Mouse (Mus musculus): Measurements from ENCODE around the gene Camta1. TPM values are rescaled to one million over a fixed set of nuclear protein-coding genes. Genes with fewer than 3 reads are reported as not detected.

The Camta1 gene
- 65.7 and 66.4 TPM in 2 replicates for polyA plus RNA-seq (2015; fragmentation: Nextera tagmentation; extraction: Ambion mirVana)

GRCm38 (mm10) chr4:151861806-151862739, at the start of gene Camta1:
Camta1 (minus strand) TSS chr4:151861876.
- Histone ChIP-seq H3K4me1 (peaks cover 19% of the 10 kb centered on the region), H3K4me3 (peak within 1 kb of the TSS; percentile 83), H3K4me2 (peak within 1 kb of the TSS; percentile 93), H3K9ac (peak within 1 kb of the TSS; percentile 79), H3K27ac (peak within 1 kb of the TSS; percentile 95), H3K36me3 (0 out of 2 replicates have a peak, but pooled peaks cover 4% of the 10 kb centered on the region), H3K9me3 (no peaks in the 10 kb centered on the region), H3K27me3 (peaks cover 4% of the 10 kb centered on the region; the same call in 1 of the 2 replicates)
- ATAC-seq (ENCODE audit: insufficient number of reproducible peaks, low FRiP score, low TSS enrichment, low read depth), result peak; percentile 97
- WGBS, result under 1% methylated on average over 79 of the region's 85 CpGs

GRCm38 (mm10) chr4:151908809-151909208, 47.1 kb upstream of the Camta1 start:
- no peak overlapping the region for H3K9ac ChIP-seq
- H3K4me2 ChIP-seq, result no peak overlapping the region
- ATAC-seq (ENCODE audit: insufficient number of reproducible peaks, low FRiP score, low TSS enrichment, low read depth), result no peak
- H3K36me3 ChIP-seq, result no peaks in the 10 kb centered on the region
- H3K27me3 ChIP-seq, result peaks cover 17% of the 10 kb centered on the region
- H3K9me3 ChIP-seq, result no peaks in the 10 kb centered on the region
- no peaks in the 10 kb centered on the region; the same call in 1 of the 2 replicates for H3K4me1 ChIP-seq
- no peak overlapping the region for H3K4me3 ChIP-seq
- 73% methylated on average over 8 of the region's 8 CpGs for WGBS
- H3K27ac ChIP-seq, result no peak overlapping the region

- Histone ChIP-seq H3K9me3 (no peaks in the 10 kb centered on the region), H3K4me1 (peaks cover 3% of the 10 kb centered on the region), H3K36me3 (no peaks in the 10 kb centered on the region), H3K4me3 (no peak overlapping the region), H3K9ac (no peak overlapping the region), H3K27me3 (peaks cover 17% of the 10 kb centered on the region), H3K27ac (no peak overlapping the region), H3K4me2 (no peak overlapping the region)
- ATAC-seq (ENCODE audit: insufficient number of reproducible peaks, low FRiP score, low TSS enrichment, low read depth), result no peak
- WGBS, result 51% methylated on average over 26 of the region's 26 CpGs
These were observed 46.1 kb upstream of the Camta1 start for GRCm38 (mm10) chr4:151907577-151908343.

- Histone ChIP-seq H3K27me3 (peaks cover 17% of the 10 kb centered on the region), H3K4me2 (no peak overlapping the region), H3K9me3 (no peaks in the 10 kb centered on the region), H3K9ac (no peak overlapping the region), H3K36me3 (no peaks in the 10 kb centered on the region), H3K4me1 (peaks cover 6% of the 10 kb centered on the region), H3K4me3 (no peak overlapping the region), H3K27ac (no peak overlapping the region)
- ATAC-seq (ENCODE audit: insufficient number of reproducible peaks, low FRiP score, low TSS enrichment, low read depth), result no peak
- 74% methylated on average over 4 of the region's 4 CpGs for WGBS
These were observed 43.9 kb upstream of the Camta1 start for GRCm38 (mm10) chr4:151905621-151906020.

GRCm38 (mm10) chr4:151904098-151904497, 42.4 kb upstream of the Camta1 start:
- Histone ChIP-seq H3K4me2 (no peak overlapping the region), H3K4me1 (peaks cover 6% of the 10 kb centered on the region), H3K27me3 (peaks cover 17% of the 10 kb centered on the region), H3K4me3 (no peak overlapping the region), H3K36me3 (no peaks in the 10 kb centered on the region), H3K9ac (no peak overlapping the region), H3K27ac (no peak overlapping the region), H3K9me3 (no peaks in the 10 kb centered on the region)
- ATAC-seq (ENCODE audit: insufficient number of reproducible peaks, low FRiP score, low TSS enrichment, low read depth), result no peak
- WGBS, result 29% methylated on average over 11 of the region's 11 CpGs

- Histone ChIP-seq H3K9ac (no peak overlapping the region), H3K4me2 (no peak overlapping the region), H3K36me3 (no peaks in the 10 kb centered on the region), H3K27ac (no peak overlapping the region), H3K9me3 (no peaks in the 10 kb centered on the region), H3K4me3 (no peak overlapping the region), H3K27me3 (peaks cover 10% of the 10 kb centered on the region), H3K4me1 (peaks cover 6% of the 10 kb centered on the region)
- WGBS, result 43% methylated on average over 14 of the region's 14 CpGs
- peak; percentile 49; the same call in 1 of the 2 replicates for ATAC-seq (ENCODE audit: insufficient number of reproducible peaks, low FRiP score, low TSS enrichment, low read depth)
These were observed 41.1 kb upstream of the Camta1 start for GRCm38 (mm10) chr4:151902689-151903241.

GRCm38 (mm10) chr4:151902046-151902688, 40.5 kb upstream of the Camta1 start:
- Histone ChIP-seq H3K27me3 (peaks cover 4% of the 10 kb centered on the region), H3K9me3 (no peaks in the 10 kb centered on the region), H3K9ac (no peak overlapping the region), H3K27ac (no peak overlapping the region), H3K4me2 (no peak overlapping the region), H3K4me3 (no peak overlapping the region), H3K36me3 (no peaks in the 10 kb centered on the region), H3K4me1 (peaks cover 6% of the 10 kb centered on the region)
- ATAC-seq (ENCODE audit: insufficient number of reproducible peaks, low FRiP score, low TSS enrichment, low read depth), result no peak
- WGBS, result 77% methylated on average over 17 of the region's 17 CpGs

- no peak overlapping the region for H3K9ac ChIP-seq
- H3K36me3 ChIP-seq, result no peaks in the 10 kb centered on the region
- no peak overlapping the region for H3K27ac ChIP-seq
- peaks cover 6% of the 10 kb centered on the region for H3K4me1 ChIP-seq
- no peaks in the 10 kb centered on the region for H3K9me3 ChIP-seq
- WGBS, result 67% methylated on average over 11 of the region's 11 CpGs
- no peak overlapping the region for H3K4me3 ChIP-seq
- no peak overlapping the region for H3K4me2 ChIP-seq
- no peaks in the 10 kb centered on the region; the same call in 1 of the 2 replicates for H3K27me3 ChIP-seq
- no peak for ATAC-seq (ENCODE audit: insufficient number of reproducible peaks, low FRiP score, low TSS enrichment, low read depth)
These were observed 39.7 kb upstream of the Camta1 start for GRCm38 (mm10) chr4:151901422-151901821.

GRCm38 (mm10) chr4:151900735-151901134, 39.1 kb upstream of the Camta1 start:
- H3K4me2 ChIP-seq, result no peak overlapping the region
- H3K36me3 ChIP-seq, result no peaks in the 10 kb centered on the region
- ATAC-seq (ENCODE audit: insufficient number of reproducible peaks, low FRiP score, low TSS enrichment, low read depth), result no peak
- WGBS, result 77% methylated on average over 6 of the region's 6 CpGs
- no peak overlapping the region for H3K27ac ChIP-seq
- peaks cover 6% of the 10 kb centered on the region for H3K4me1 ChIP-seq
- H3K27me3 ChIP-seq, result no peaks in the 10 kb centered on the region; the same call in 1 of the 2 replicates
- H3K9ac ChIP-seq, result no peak overlapping the region
- H3K4me3 ChIP-seq, result no peak overlapping the region
- H3K9me3 ChIP-seq, result no peaks in the 10 kb centered on the region

- Histone ChIP-seq H3K4me2 (no peak overlapping the region), H3K27me3 (no peaks in the 10 kb centered on the region; the same call in 1 of the 2 replicates), H3K36me3 (no peaks in the 10 kb centered on the region), H3K4me1 (peaks cover 6% of the 10 kb centered on the region), H3K9ac (no peak overlapping the region), H3K4me3 (no peak overlapping the region), H3K27ac (no peak overlapping the region), H3K9me3 (no peaks in the 10 kb centered on the region)
- no peak for ATAC-seq (ENCODE audit: insufficient number of reproducible peaks, low FRiP score, low TSS enrichment, low read depth)
- WGBS, result 72% methylated on average over 11 of the region's 11 CpGs
These were observed 38.2 kb upstream of the Camta1 start for GRCm38 (mm10) chr4:151899707-151900384.

Measured in limb, embryonic 15.5 days (tissue).